Comparison of ENCODE assay signal across 8 mouse cellular contexts in the genomic region with DNA sequence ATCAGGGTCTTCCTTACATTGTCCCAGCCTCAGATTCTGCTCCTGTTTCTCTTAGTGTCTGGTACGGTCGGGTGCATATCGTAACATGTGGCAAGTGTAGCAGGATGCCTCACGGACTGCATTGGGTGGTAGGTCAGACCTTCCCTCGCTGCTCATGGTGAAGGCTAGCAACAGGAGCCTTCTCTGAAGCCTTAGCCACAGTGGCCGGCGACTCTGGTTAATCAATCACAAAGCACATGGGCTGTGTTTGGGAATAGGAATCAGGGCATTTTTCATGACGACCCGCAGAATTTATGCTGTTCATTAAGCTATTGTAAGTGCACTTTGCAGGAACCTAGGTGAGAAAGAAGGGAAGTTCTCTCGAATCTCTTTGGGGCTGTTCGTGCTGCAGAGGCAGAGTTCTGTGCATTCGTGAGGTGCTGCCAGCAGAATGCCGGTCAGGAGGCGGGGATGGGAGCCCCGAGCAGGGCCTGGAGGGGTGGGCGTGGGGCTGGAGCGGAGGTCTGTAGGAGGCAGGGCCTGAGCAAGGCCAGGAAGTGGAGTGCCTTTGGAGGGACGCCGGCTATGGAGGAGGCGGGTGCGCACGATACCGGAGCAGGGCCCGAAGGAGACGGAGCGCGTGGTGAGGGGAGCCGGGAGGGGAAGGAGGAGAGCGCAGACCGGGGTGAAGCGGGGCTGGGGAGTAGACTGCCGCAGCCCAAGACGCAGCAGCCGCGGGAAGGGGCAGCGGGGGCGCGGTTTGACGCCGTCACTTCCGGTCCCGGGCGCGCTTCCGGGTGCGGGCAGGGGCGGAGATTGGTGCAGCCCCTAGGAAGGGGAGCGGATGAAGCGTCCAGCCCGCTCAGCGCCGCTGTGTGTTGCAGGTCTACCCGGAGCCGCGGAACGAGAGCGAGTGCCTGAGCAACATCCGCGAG. TPM values are rescaled to one million over a fixed set of nuclear protein-coding genes. Genes with fewer than 3 reads are reported as not detected.
A peak's percentile ranks its signal among the peaks of the same experiment; 100 is the strongest.
DNase-seq lines count a peak whose midpoint lies in the region; ATAC-seq and TF ChIP-seq lines count a peak whose summit lies in the region.

No protein-coding gene starts in this region.

- WGBS in hindbrain, embryonic 12.5 days = 3% methylated on average over 47 of the region's 59 CpGs

- peak overlapping the region; percentile 95 for H3K4me3 ChIP-seq in hindbrain, embryonic 12.5 days

- ATAC-seq in Patski = peak; percentile 83
- ATAC-seq in hindbrain, embryonic 12.5 days (ENCODE audit: low FRiP score) = peak; percentile 95

- H3K9me3 ChIP-seq in hindbrain, embryonic 12.5 days (replicated peaks) = no peaks in the 10 kb centered on the region

- in situ Hi-C loops in Patski (cut with MboI; ENCODE audit: low pct_unique_long_range_greater_than_20kb) = no loop called here

- H3K4me2 ChIP-seq in hindbrain, embryonic 12.5 days (replicated peaks) = peak overlapping the region; percentile 98

- H3K9ac ChIP-seq in hindbrain, embryonic 12.5 days = peak overlapping the region; percentile 92

- POLR2A ChIA-PET in Patski (lab: Charles Lee) = interaction anchor here (0.7 to 1.0 kb wide), 2 partner anchors 165 to 166 kb away, joined by 3 to 4 read pairs; no protein-coding TSS in a partner anchor

- peaks cover 22% of the 10 kb centered on the region for H3K4me1 ChIP-seq in hindbrain, embryonic 12.5 days

- H3K36me3 ChIP-seq in hindbrain, embryonic 12.5 days = no peaks in the 10 kb centered on the region; the same call in 1 of the 2 replicates

- no peak for DNase-seq in Patski (ENCODE audit: low read depth, low spot score)
- DNase-seq in cerebellum, postnatal 10 days = peak; percentile 96 to 97
- DNase-seq in frontal cortex, postnatal 10 days (ENCODE audit: low spot score in 2 of 2) = peak; percentile 77 to 89
- DNase-seq in layer of hippocampus, postnatal 14 days (ENCODE audit: low spot score in 2 of 2) = peak; percentile 86 to 92
- peak; percentile 95 for DNase-seq in lung, postnatal 10 days
- peak; percentile 92 for DNase-seq in ovary, postnatal 14 days (ENCODE audit: low spot score)
- peak; percentile 97 for DNase-seq in thymus, postnatal 14 days

- no peak for TF ChIP-seq CTCF in Patski (IDR thresholded peaks at IDR 0.05)

- CTCF ChIA-PET in Patski (lab: Charles Lee) = interaction anchor here (0.9 to 3.2 kb wide), 5 partner anchors 11 to 128 kb away, joined by 3 to 14 read pairs (median 4); no protein-coding TSS in a partner anchor

- peaks cover 3% of the 10 kb centered on the region for H3K27me3 ChIP-seq in Patski
- H3K27me3 ChIP-seq in hindbrain, embryonic 12.5 days = no peaks in the 10 kb centered on the region

- H3K27ac ChIP-seq in hindbrain, embryonic 12.5 days = peak overlapping the region; percentile 85

RNA-seq across cellular contexts. Expression of a gene that starts 30.3 kb away (rescaled TPM):
- polyA plus RNA-seq in Patski (2021) = 53.7 TPM
- 73.9 and 85.1 TPM in 2 replicates for polyA plus RNA-seq in hindbrain, embryonic 12.5 days (2016; fragmentation: Nextera tagmentation; extraction: Ambion mirVana)
- 100 to 1,000 TPM; 153 to 157 TPM for total RNA-seq in layer of hippocampus, postnatal 14 days (2021)

RNA-seq across cellular contexts. Expression of a gene that starts 57.0 kb away (rescaled TPM):
- polyA plus RNA-seq in Patski (2021) = not detected
- polyA plus RNA-seq in hindbrain, embryonic 12.5 days (2016; fragmentation: Nextera tagmentation; extraction: Ambion mirVana) = not detected in 2 replicates
- total RNA-seq in layer of hippocampus, postnatal 14 days (2021) = not detected
